Mouse (Mus musculus) lung, embryonic 16.5 days (tissue): ENCODE data around the gene Slc25a45. TPM values are rescaled to one million over a fixed set of nuclear protein-coding genes. Genes with fewer than 3 reads are reported as not detected.

Experiments used
- ATAC-seq: fragments of 200-750 bp; cut with Nextera tagmentation; 2 replicates; pipeline ENCODE4 v1.8.0; 2017; ENCODE audit warnings: low read depth, mild to moderate bottlenecking, moderate library complexity
- H3K27ac ChIP-seq: fragments of 300-500 bp; sonication (generic); 2 replicates; pipeline ENCODE4 v1.5.1; 2014; ENCODE audit warnings: mild to moderate bottlenecking, control low read depth, low read length
- H3K27me3 ChIP-seq: fragments of 300-500 bp; sonication (generic); 2 replicates; pipeline ENCODE4 v1.6.1; 2014; ENCODE audit warnings: low read depth, low read length, mixed read lengths; ENCODE audit not compliant: control insufficient read depth, insufficient read depth
- H3K36me3 ChIP-seq: fragments of 300-500 bp; sonication (generic); 2 replicates; pipeline ENCODE4 v1.6.1; 2014; ENCODE audit warnings: low read length; ENCODE audit not compliant: control insufficient read depth, insufficient read depth
- H3K4me1 ChIP-seq: fragments of 300-500 bp; sonication (generic); replicated peaks from 2 replicates; pipeline ENCODE4 v1.6.1; 2014; ENCODE audit warnings: low read length, mixed read lengths; ENCODE audit not compliant: control insufficient read depth, insufficient read depth
- H3K4me2 ChIP-seq: fragments of 300-500 bp; sonication (generic); 2 replicates; pipeline ENCODE4 v1.6.1; 2014; ENCODE audit warnings: low read depth, low read length, control low read depth
- H3K4me3 ChIP-seq: fragments of 300-500 bp; sonication (generic); 2 replicates; pipeline ENCODE4 v1.5.1; 2014; ENCODE audit warnings: mild to moderate bottlenecking, low read length, control low read depth
- H3K9ac ChIP-seq: fragments of 300-500 bp; sonication (generic); 2 replicates; pipeline ENCODE4 v1.6.1; 2014; ENCODE audit warnings: low read length, control low read depth
- H3K9me3 ChIP-seq: fragments of 300-500 bp; sonication (generic); 2 replicates; pipeline ENCODE4 v1.6.1; 2016; ENCODE audit warnings: low read length; ENCODE audit not compliant: control insufficient read depth
- WGBS: fragments of 180-500 bp; shearing (Covaris S2); extraction: QIAGEN DNeasy Blood & Tissue Kit; methylation state at CpG from one replicate; pipeline ENCODE4 v1.1.7; 2014; 5-methylcytosine and 5-hydroxymethylcytosine counted together
- polyA plus RNA-seq: library from polyadenylated mRNA; unstranded; fragments of >200 nt; fragmentation: Nextera tagmentation; extraction: Ambion mirVana; gene quantifications from 2 replicates; pipeline ENCODE4 v1.2.1, GENCODE M21; 2015

Gene Slc25a45
- polyA plus RNA-seq, 1 experiment from 2014 or later: 5.7 TPM

DNA sequence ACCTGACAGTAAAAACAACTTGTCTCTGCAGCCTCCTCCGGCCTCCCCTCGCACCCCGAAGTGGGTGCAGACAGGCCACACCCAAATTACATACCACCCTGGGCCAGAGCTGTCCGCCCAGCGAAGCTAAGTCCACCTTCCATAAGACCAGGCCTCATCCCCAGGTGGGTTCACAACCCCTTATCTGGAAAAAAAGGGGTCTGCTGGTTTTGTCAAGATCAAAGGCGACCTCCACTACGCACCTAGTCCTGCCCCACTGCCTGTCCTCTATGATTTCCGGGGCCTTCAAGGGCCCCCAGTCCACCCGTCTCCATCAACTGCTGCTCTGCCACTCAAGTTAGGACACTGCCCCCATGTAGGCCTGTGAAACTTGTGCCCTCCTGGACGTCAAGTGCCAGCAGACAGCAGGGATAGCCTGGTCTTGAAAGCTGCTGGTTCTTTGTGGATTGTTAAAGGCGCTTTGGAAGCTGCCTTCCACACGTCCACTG lies 32.7 kb upstream of the Slc25a45 start:
- peak overlapping the region; percentile 49 for H3K4me3 ChIP-seq
- ATAC-seq: no peak
- peak overlapping the region; percentile 76 for H3K9ac ChIP-seq
- peaks cover 79% of the 10 kb centered on the region for H3K4me1 ChIP-seq
- H3K4me2 ChIP-seq: peak overlapping the region; percentile 61
- no peaks in the 10 kb centered on the region for H3K27me3 ChIP-seq
- no peaks in the 10 kb centered on the region for H3K9me3 ChIP-seq
- WGBS: 57% methylated on average over 12 of the region's 12 CpGs
- peak overlapping the region; percentile 100 for H3K27ac ChIP-seq
- H3K36me3 ChIP-seq: no peaks in the 10 kb centered on the region

DNA sequence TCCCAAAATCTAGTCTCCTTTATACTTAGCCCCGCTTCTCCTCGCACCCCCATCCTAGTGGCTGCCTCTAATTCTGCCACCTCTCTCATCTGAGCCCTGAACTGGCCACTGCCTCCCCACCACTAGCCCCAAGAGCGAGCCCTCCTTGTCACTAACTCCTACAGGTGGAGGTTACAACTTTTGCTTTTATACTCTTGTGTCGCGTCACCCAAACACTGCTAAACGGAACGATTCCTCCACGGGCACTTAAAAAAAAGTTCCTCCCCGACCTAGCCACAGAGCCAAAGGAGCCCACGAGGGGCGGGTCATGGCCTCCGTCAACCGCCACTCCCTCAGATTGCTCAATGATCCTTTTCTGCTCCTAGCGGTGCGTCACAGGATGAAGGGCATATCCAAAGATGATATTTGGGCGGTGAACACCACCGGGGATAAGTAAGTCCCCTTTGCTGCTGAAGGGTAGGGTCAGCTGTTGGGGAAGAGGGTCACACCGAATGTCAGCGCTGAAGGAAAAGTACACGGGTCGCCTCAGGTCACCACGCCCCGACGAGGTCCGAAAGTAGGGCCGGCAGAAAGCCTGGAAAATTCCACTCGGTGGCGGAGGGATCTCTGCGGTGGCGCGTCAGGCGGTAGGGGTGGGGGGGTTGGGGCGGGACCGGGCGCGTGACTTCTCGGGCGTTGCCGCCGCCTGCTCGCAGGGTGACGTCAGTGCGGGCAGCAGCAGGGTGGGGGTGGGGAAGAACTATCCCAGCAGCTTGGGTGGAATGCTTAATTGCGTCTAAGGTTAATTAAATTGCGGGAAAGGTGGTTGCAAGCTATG lies 32.1 kb upstream of the Slc25a45 start:
- H3K9ac ChIP-seq: peak overlapping the region; percentile 76
- no peaks in the 10 kb centered on the region for H3K27me3 ChIP-seq
- peak; percentile 68 for ATAC-seq
- peak overlapping the region; percentile 100 for H3K27ac ChIP-seq
- 4% methylated on average over 45 of the region's 45 CpGs for WGBS
- peak overlapping the region; percentile 49 for H3K4me3 ChIP-seq
- H3K36me3 ChIP-seq: no peaks in the 10 kb centered on the region
- H3K4me2 ChIP-seq: peak overlapping the region; percentile 61
- H3K9me3 ChIP-seq: no peaks in the 10 kb centered on the region
- peaks cover 78% of the 10 kb centered on the region for H3K4me1 ChIP-seq

DNA sequence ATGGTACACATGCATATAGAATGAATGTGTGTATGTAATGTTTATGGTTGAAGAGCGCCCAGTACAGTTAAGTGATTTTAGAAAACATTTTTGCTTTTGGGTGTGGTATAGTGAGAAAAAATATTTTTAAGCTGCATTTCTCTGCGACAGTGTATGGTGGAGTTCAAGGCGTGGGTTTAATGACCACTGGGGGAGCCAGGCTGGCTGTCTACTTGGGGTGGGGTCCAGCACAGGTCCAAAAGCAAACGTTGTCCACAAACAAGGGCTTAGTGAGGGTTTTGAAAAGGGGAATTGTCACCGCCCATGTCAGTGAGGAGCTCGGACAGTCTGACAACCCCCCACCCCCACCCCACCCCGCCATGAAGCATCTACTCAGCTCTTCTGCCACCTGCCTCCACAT lies 31.5 kb upstream of the Slc25a45 start:
- under 1% methylated on average over 7 of the region's 7 CpGs for WGBS
- ATAC-seq: peak; percentile 17
- H3K27me3 ChIP-seq: no peaks in the 10 kb centered on the region
- H3K36me3 ChIP-seq: no peaks in the 10 kb centered on the region
- H3K9me3 ChIP-seq: no peaks in the 10 kb centered on the region
- H3K4me2 ChIP-seq: peak overlapping the region; percentile 61
- peak overlapping the region; percentile 64 for H3K9ac ChIP-seq
- H3K27ac ChIP-seq: peak overlapping the region; percentile 100
- H3K4me3 ChIP-seq: peak overlapping the region; percentile 46
- peaks cover 74% of the 10 kb centered on the region for H3K4me1 ChIP-seq

DNA sequence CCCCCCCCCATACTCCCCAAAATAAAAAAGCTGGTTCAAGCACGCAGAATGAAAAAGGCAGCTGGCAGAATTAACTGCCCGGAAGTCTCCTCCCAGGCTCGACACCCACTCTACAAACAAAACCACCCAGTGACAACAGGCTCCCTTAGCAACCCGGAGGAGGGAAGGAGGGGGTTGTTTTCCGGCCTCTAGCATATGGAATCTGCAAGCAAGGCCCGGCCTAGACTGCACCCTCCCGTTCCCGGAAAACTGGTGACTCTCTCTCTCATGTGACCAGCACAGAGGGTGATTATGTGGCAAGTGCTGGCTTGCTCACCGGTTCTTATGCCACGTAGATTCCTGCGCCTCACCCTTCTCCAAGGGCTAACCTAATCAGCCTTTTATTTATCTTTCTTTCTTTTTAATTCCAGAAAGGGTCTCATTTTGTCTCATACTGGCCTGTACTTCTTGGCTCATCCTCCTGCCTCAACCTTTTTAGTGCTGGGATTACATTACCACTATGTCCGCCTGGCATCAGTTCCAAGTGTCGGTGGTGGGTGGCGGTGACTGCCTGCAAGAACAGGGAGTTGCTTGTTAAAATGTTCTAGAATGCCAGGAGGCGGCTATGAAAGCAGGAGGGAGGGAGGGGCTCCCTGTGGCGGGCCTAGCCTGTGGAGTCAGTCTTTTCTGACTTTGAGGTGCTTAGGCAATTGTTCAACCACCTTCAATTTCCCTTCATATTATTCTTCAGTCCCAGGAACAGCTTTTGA lies 30.9 kb upstream of the Slc25a45 start:
- Histone ChIP-seq H3K36me3 (peaks cover 2% of the 10 kb centered on the region), H3K4me3 (peak overlapping the region; percentile 46), H3K27me3 (no peaks in the 10 kb centered on the region), H3K27ac (peak overlapping the region; percentile 100), H3K9me3 (no peaks in the 10 kb centered on the region), H3K4me1 (peaks cover 73% of the 10 kb centered on the region), H3K9ac (peak overlapping the region; percentile 64), H3K4me2 (peak overlapping the region; percentile 61)
- peak; percentile 84 for ATAC-seq
- 2% methylated on average over 16 of the region's 16 CpGs for WGBS

DNA sequence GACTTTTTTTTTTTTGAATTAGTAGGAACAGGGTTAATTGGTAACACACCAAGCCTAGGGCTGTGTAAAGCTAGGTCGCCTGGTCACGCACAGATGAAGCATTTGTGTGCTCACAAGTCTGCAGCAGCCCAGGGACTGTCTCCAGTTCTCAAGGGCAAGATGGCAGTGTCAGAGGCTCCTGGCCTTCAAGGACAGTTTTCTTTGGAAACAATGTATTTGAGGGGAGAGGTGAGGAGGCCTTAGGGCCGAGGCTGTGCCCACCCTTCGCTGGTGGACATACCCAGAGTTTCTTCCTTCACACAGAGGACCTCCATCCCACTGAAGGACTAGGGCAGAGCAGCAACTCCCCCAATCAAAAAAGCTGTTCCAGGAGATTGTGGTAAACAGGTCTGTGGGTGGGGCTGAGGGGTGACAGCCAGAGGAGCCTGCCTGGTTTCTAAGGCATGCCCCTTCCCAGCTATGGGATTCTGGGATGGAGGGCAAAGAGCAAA lies 30.3 kb upstream of the Slc25a45 start:
- Histone ChIP-seq H3K36me3 (peaks cover 8% of the 10 kb centered on the region), H3K4me1 (peaks cover 73% of the 10 kb centered on the region)
- no peak for ATAC-seq

DNA sequence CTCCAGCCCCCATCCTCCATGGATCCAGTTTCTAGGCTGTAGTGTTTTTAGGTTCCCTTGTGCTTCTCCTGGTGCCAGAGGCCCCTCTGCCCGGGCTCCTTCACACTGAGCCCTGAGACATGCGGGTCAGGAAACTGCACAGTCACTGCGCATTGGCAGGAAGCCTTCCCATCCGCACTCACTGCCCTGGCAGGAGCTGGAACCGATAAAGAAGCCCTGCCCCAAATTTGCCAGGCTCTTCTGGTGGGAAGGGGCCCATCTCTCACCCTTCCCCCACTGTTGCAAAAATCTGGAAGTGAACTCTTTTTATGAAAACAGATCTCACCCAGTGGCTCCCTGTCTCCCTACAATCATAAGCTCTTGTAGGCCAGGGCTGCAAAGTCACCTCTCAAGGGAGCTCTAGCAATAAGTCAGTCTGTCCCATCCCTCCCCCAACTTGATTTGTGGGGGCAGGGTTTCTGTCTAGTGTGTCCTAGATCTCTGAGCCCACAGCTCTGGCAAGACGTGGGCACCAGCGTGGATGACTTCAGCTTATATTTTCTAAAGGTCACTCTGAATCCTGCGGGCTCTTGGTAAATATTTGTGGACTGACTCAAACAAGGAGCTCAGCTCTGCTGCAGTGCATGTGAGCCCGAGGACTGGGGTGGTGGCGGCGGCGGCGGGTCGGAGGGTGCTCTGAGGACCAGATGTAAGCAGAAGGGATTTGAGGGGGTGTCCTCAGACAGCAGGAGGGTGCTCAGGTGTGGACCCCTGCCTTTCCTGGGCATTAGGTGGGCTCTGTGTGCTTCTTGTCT lies 29.4 kb upstream of the Slc25a45 start:
- H3K9me3 ChIP-seq: no peaks in the 10 kb centered on the region
- H3K4me1 ChIP-seq: peaks cover 64% of the 10 kb centered on the region
- H3K9ac ChIP-seq: peak overlapping the region; percentile 64
- peak overlapping the region; percentile 100 for H3K27ac ChIP-seq
- no peak for ATAC-seq
- 0 out of 2 replicates have a peak overlapping the region, but pooled peaks have one; percentile 4 for H3K4me3 ChIP-seq
- peak overlapping the region; percentile 61 for H3K4me2 ChIP-seq
- H3K27me3 ChIP-seq: no peaks in the 10 kb centered on the region
- peaks cover 13% of the 10 kb centered on the region for H3K36me3 ChIP-seq
- 22% methylated on average over 14 of the region's 14 CpGs for whole genome bisulfite sequencing

More for the DNA sequence above, 30.3 kb upstream of the Slc25a45 start:
- 50% methylated on average over 4 of the region's 4 CpGs for WGBS
- H3K27ac ChIP-seq: peak overlapping the region; percentile 100
- peak overlapping the region; percentile 61 for H3K4me2 ChIP-seq
- H3K4me3 ChIP-seq: peak overlapping the region; percentile 46
- no peaks in the 10 kb centered on the region for H3K27me3 ChIP-seq
- peak overlapping the region; percentile 64 for H3K9ac ChIP-seq
- no peaks in the 10 kb centered on the region for H3K9me3 ChIP-seq

DNA sequence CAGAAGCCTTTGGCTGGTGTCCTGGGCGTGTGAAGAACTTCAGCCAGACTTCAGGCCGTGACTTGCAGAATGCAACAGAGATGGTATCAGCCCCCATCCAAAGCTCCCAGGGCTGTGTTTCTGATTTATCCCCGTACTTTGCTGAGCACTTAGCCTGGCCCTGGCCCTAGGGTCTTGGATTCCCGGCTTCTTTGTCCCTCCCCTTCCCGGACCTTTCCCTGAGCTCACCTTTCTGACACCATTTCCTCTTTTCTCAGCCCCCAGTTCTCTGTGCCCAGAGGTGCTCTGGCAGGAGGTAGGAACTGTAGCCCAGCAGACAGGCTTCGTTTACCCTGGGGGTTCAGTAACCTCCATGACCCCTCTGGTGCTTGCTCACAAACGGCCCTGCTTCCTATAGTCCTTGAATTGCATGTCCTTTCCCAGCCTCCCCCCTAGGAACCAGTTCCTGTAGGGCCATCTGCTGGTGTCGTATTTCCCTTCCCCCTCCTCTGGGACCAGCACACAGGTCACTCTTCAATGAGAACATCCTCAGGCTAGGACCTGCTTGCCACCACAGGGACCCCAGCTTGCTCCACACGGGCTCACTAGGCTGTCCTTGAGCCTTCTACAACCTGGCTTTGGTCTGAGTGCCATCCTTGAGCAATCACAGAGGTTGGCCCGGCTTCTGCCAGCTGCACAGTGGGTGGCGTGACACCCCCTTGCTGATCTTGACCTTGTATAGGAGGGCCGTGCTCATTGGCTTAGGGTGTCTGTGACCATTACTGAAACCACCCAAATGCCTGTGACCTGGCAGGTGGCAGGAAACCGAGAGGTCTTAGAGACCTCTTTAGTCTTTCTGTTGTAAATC lies 28.6 kb upstream of the Slc25a45 start:
- H3K4me2 ChIP-seq: peak overlapping the region; percentile 61
- H3K4me3 ChIP-seq: peak overlapping the region; percentile 4
- no peaks in the 10 kb centered on the region for H3K27me3 ChIP-seq
- H3K36me3 ChIP-seq: peaks cover 13% of the 10 kb centered on the region
- H3K4me1 ChIP-seq: peaks cover 56% of the 10 kb centered on the region
- H3K9ac ChIP-seq: peak overlapping the region; percentile 64
- H3K9me3 ChIP-seq: no peaks in the 10 kb centered on the region
- no peak for ATAC-seq
- peak overlapping the region; percentile 100 for H3K27ac ChIP-seq
- WGBS: 26% methylated on average over 13 of the region's 13 CpGs
